Mouse (Mus musculus): Measurements from ENCODE around the gene Tcf19. TPM values are rescaled to one million over a fixed set of nuclear protein-coding genes. Genes with fewer than 3 reads are reported as not detected.

The Tcf19 gene
- polyA plus RNA-seq, 1 experiment, result 17.4 TPM

GRCm38 (mm10) chr17:35549437-35550142 lies 33.0 kb upstream of the Tcf19 start:
- TF ChIP-seq CTCF (IDR thresholded peaks at IDR 0.05; ENCODE audit: borderline replicate concordance, extremely low read depth, insufficient read depth, insufficient read length) (no peak), POLR2A (IDR thresholded peaks at IDR 0.05; ENCODE audit: borderline replicate concordance, extremely low read depth, insufficient read depth, insufficient read length, poor library complexity, severe bottlenecking) (no peak)
- peak; percentile 67 for DNase-seq (ENCODE audit: low read depth)

- no peak for TF ChIP-seq CTCF (IDR thresholded peaks at IDR 0.05; ENCODE audit: borderline replicate concordance, extremely low read depth, insufficient read depth, insufficient read length)
- TF ChIP-seq POLR2A (IDR thresholded peaks at IDR 0.05; ENCODE audit: borderline replicate concordance, extremely low read depth, insufficient read depth, insufficient read length, poor library complexity, severe bottlenecking), result no peak
These were observed 32.0 kb upstream of the Tcf19 start for GRCm38 (mm10) chr17:35548636-35549035.

GRCm38 (mm10) chr17:35547465-35547864 lies 30.8 kb upstream of the Tcf19 start:
- TF ChIP-seq POLR2A (IDR thresholded peaks at IDR 0.05; ENCODE audit: borderline replicate concordance, extremely low read depth, insufficient read depth, insufficient read length, poor library complexity, severe bottlenecking), result no peak
- 0 out of 2 replicates have a peak, but pooled peaks have one; percentile 12 for TF ChIP-seq CTCF (IDR thresholded peaks at IDR 0.05; ENCODE audit: borderline replicate concordance, extremely low read depth, insufficient read depth, insufficient read length)
- no peak for DNase-seq (ENCODE audit: low read depth)

More at GRCm38 (mm10) chr17:35548636-35549035, 32.0 kb upstream of the Tcf19 start:
- DNase-seq (ENCODE audit: low read depth), result no peak

GRCm38 (mm10) chr17:35544680-35545079 lies 28.1 kb upstream of the Tcf19 start:
- peak; percentile 50 for DNase-seq (ENCODE audit: low read depth)
- TF ChIP-seq CTCF (IDR thresholded peaks at IDR 0.05; ENCODE audit: borderline replicate concordance, extremely low read depth, insufficient read depth, insufficient read length), result peak; percentile 81
- no peak for TF ChIP-seq POLR2A (IDR thresholded peaks at IDR 0.05; ENCODE audit: borderline replicate concordance, extremely low read depth, insufficient read depth, insufficient read length, poor library complexity, severe bottlenecking)

GRCm38 (mm10) chr17:35544001-35544400 lies 27.4 kb upstream of the Tcf19 start:
- no peak for DNase-seq (ENCODE audit: low read depth)
- TF ChIP-seq CTCF (IDR thresholded peaks at IDR 0.05; ENCODE audit: borderline replicate concordance, extremely low read depth, insufficient read depth, insufficient read length), result no peak
- TF ChIP-seq POLR2A (IDR thresholded peaks at IDR 0.05; ENCODE audit: borderline replicate concordance, extremely low read depth, insufficient read depth, insufficient read length, poor library complexity, severe bottlenecking), result no peak

- DNase-seq (ENCODE audit: low read depth), result peak; percentile 51
- no peak for TF ChIP-seq POLR2A (IDR thresholded peaks at IDR 0.05; ENCODE audit: borderline replicate concordance, extremely low read depth, insufficient read depth, insufficient read length, poor library complexity, severe bottlenecking)
- TF ChIP-seq CTCF (IDR thresholded peaks at IDR 0.05; ENCODE audit: borderline replicate concordance, extremely low read depth, insufficient read depth, insufficient read length), result no peak
These were observed 26.8 kb upstream of the Tcf19 start for GRCm38 (mm10) chr17:35543412-35543861.

GRCm38 (mm10) chr17:35542761-35543411 lies 26.3 kb upstream of the Tcf19 start:
- TF ChIP-seq CTCF (IDR thresholded peaks at IDR 0.05; ENCODE audit: borderline replicate concordance, extremely low read depth, insufficient read depth, insufficient read length) (no peak), POLR2A (IDR thresholded peaks at IDR 0.05; ENCODE audit: borderline replicate concordance, extremely low read depth, insufficient read depth, insufficient read length, poor library complexity, severe bottlenecking) (no peak)
- peak; percentile 11 for DNase-seq (ENCODE audit: low read depth)

- TF ChIP-seq POLR2A (IDR thresholded peaks at IDR 0.05; ENCODE audit: borderline replicate concordance, extremely low read depth, insufficient read depth, insufficient read length, poor library complexity, severe bottlenecking), result no peak
- TF ChIP-seq CTCF (IDR thresholded peaks at IDR 0.05; ENCODE audit: borderline replicate concordance, extremely low read depth, insufficient read depth, insufficient read length), result no peak
- DNase-seq (ENCODE audit: low read depth), result no peak
These were observed 22.9 kb upstream of the Tcf19 start for GRCm38 (mm10) chr17:35539540-35539939.

- DNase-seq (ENCODE audit: low read depth), result no peak
- TF ChIP-seq POLR2A (IDR thresholded peaks at IDR 0.05; ENCODE audit: borderline replicate concordance, extremely low read depth, insufficient read depth, insufficient read length, poor library complexity, severe bottlenecking) (no peak), CTCF (IDR thresholded peaks at IDR 0.05; ENCODE audit: borderline replicate concordance, extremely low read depth, insufficient read depth, insufficient read length) (no peak)
These were observed 21.9 kb upstream of the Tcf19 start for GRCm38 (mm10) chr17:35538476-35538875.

GRCm38 (mm10) chr17:35537421-35537820 lies 20.8 kb upstream of the Tcf19 start:
- DNase-seq (ENCODE audit: low read depth), result no peak
- TF ChIP-seq CTCF (IDR thresholded peaks at IDR 0.05; ENCODE audit: borderline replicate concordance, extremely low read depth, insufficient read depth, insufficient read length), result no peak
- TF ChIP-seq POLR2A (IDR thresholded peaks at IDR 0.05; ENCODE audit: borderline replicate concordance, extremely low read depth, insufficient read depth, insufficient read length, poor library complexity, severe bottlenecking), result no peak

- peak; percentile 83 for DNase-seq (ENCODE audit: low read depth)
- TF ChIP-seq POLR2A (IDR thresholded peaks at IDR 0.05; ENCODE audit: borderline replicate concordance, extremely low read depth, insufficient read depth, insufficient read length, poor library complexity, severe bottlenecking) (no peak), CTCF (IDR thresholded peaks at IDR 0.05; ENCODE audit: borderline replicate concordance, extremely low read depth, insufficient read depth, insufficient read length) (peak; percentile 90)
These were observed 17.7 kb upstream of the Tcf19 start for GRCm38 (mm10) chr17:35534343-35534742.
